Mouse (Mus musculus) ZHBTc4 (cell line): ENCODE measurements around the gene Plk3.
"Not testable (repeated sequence)": the region's sequence is repeated elsewhere in the genome, so short reads cannot be mapped to it uniquely, and the experiment has no call there.

Experiments
- DNase-seq: peaks from one replicate; pipeline ENCODE4 v3.0.0-alpha.2; 2011; ENCODE audit warnings: low read depth, low spot score

The Plk3 gene

DNA sequence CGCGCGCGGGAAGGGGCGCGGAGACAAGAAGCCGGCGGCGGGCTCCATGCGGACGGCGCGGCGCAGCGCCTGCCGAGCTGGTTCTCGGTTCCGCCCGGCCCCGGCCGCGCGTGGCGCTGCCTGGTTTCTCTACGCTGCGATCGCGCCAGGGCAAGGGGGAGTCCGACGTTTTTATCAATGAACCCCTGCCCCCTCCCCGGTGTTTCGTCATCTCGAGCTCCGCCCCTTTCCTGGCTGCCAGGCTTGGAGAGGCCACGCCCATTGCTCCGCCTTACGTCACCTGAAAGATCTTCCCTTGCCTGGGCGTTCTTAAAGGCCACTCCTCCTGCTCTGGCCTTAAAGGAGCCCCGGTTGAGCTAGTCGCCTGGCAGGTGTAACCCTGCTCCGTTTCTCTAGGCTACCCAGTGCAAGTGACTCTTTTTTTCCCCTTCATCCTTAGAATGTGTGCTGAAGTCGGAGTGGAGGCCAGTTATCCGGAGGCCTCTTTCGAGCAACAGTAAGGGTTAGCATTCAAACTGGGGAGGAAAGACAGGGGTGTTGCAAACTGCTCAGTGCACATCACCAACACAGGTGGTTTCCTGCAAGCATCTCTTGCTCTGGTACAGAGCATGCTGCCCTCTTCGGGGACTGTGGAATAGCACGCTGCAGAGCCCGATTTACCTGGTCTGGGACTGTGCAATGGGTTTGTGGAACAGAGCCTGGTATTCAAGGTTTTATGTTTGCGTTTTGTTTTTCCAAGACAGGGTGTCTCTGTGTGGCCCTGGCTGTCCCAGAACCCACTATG, at the start of gene Plk3:
TSS of gene Plk3 (minus strand) at position 147 of the 784 bp plus-strand sequence.
- DNase-seq, result peak; percentile 98

DNA sequence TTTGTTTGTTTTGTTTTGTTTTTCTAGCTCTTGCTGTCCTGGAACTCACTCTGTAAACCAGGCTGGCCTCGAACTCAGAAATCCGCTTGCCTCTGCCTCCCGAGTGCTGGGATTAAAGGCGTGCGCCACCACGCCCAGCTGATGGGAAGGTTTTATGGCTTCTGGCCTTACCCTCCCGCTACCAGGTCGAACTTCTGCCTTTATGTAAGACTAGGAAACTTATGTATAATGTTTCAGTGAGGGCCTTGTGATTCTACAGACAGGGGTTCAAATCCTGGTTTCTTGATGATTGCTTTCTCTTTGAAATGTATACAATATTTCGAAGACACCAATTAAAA, 49.0 kb upstream of the Plk3 start:
- DNase-seq, result not testable (repeated sequence)

DNA sequence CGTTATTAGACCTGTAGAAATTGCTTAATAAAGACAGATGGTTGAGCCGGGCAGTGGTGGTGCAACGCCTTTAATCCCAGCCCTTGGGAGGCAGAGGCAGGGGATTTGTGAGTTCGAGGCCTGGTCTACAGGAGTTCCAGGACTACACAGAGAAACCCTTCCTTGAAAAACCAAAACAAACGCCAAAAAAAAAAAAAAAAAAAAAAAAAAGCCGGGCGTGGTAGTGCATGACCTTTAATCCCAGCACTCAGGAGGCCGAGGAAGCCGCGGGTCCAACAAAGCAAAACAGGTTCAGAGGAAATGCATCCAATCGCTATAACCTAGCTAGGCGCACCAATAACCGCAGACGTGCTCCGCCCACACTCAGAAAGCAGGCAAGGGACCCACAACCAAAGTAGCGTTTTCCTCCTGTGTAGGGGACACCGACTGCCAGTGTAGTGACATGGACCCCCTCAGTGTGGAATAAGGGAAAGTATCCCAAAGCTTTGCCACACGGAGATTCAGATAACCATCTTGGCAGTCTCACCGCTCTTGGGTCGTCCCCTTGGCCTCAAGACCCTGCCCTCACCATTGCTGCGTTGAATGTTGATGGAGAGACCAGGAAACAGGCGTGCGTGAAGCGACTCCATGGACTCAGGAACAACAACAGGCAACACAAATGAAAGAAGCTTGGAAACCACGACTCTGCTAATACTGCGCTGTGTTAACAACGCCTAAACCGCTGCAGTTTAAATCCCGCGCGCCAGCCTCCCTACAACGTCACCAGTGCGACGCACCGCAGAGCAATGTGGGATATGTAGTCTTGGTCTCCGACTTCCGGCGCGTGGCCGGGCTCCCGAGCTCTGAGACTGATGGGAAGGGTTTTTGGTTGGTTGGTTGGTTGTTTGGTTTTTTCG, 48.3 kb upstream of the Plk3 start, which contains the start of gene Kif2c:
TSS of gene Kif2c (minus strand) at position 777 of the 896 bp plus-strand sequence.
- DNase-seq, result peak; percentile 95

DNA sequence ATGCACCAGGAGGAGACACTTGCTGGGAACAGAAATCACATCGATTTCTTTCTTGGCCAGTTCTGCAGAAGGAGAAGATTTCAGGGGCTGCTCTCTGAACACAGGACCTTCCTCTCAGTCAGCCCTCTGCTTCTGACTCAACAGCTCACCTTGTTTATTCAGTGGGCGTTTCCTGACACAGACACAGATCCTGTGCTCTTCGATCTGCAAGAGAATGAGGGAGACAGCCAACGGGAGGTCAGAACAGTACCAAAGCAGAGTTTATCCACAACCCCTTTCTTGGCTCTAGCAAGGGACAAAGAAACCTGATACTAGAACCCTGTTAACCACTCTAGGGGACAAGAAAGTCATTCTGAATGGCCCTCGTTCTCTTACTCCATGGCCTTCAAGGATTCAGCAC, 36.2 kb upstream of the Plk3 start:
- peak; percentile 81 for DNase-seq

DNA sequence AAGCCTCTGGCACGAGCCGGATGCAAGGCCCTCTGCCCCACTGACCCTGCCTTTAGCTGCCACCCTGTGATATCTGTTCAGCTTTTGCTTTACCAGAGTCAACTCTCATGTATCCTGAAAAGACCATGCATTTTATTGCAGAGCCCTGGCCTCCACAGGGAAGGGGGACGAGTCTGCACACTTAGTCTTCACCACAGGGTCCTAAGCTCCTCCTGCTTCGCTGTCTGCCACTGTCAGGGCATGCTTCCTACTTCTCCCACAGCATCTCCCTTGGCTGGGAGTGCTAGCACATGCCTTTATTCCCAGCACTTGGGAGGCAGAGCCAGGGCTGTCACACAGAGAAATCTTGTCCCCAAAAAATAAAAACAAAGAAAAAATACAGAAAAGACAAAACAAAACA, 27.4 kb upstream of the Plk3 start:
- no peak for DNase-seq

DNA sequence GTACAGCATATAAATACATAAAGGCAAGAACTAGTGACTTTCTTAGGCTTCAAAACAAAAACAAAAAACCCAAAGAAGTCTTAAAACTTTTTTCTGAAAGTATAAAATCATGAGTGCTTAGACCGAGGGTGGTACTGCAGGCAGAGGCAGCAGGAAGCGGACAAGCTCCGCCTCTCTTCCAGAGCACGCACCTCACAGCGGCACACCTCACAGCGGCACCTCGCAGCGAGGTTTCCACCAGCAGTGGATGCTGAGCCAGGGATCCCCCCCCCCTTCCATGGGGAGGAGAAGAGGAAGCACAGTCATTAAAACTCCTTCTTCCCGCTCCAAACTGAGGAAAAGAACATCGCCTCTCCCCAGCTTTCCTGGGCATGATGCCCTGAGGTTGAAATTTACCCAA, 25.9 kb upstream of the Plk3 start:
- peak; percentile 65 for DNase-seq

DNA sequence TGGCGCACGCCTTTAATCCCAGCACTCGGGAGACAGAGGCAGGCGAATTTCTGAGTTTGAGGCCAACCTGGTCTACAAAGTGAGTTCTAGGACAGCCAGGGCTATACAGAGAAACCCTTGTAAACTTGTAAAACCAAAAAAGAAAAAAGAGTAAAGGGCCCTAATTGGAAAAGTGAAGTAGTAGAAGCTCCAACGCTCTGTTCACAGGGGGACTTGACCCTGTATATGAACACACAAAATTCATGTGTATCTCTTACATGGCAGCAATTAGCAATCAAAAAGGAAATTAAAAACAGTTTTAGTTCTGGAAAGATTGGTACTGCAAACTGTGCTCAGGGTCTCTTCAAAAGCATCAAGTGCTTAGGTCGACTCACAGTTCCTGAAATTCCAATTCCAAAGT, 22.6 kb upstream of the Plk3 start:
- no peak for DNase-seq

DNA sequence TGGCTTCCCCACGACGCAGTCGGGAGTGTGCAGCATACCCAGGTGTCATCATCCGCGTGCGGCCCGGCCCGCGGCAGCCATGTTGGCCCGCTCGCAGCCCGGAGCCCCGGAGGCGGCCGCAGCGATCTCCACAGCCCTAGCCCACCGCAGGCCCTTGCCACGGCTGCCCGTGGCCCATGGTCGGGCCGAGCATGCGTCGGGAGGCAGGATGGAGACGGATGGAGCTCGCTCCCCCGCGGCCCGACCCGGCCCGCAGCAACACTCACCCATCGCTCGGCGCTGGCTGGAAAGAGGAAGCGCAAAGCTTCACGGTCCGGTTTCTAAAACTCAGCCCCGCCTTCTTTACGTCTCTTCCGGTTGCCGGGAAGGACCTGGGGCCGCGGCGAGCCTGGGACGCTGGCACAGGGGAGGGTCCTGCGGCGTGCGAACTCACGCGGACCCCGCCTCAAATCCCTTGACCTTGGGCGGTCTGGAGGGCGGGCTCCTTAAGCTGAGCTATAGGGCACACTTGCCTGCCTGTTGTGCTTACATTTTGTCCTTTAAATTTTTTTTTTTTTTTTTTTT, 22.1 kb upstream of the Plk3 start, which contains the start of gene Rps8:
TSS of gene Rps8 (minus strand) at position 452 of the 564 bp plus-strand sequence.
- DNase-seq, result peak; percentile 97

DNA sequence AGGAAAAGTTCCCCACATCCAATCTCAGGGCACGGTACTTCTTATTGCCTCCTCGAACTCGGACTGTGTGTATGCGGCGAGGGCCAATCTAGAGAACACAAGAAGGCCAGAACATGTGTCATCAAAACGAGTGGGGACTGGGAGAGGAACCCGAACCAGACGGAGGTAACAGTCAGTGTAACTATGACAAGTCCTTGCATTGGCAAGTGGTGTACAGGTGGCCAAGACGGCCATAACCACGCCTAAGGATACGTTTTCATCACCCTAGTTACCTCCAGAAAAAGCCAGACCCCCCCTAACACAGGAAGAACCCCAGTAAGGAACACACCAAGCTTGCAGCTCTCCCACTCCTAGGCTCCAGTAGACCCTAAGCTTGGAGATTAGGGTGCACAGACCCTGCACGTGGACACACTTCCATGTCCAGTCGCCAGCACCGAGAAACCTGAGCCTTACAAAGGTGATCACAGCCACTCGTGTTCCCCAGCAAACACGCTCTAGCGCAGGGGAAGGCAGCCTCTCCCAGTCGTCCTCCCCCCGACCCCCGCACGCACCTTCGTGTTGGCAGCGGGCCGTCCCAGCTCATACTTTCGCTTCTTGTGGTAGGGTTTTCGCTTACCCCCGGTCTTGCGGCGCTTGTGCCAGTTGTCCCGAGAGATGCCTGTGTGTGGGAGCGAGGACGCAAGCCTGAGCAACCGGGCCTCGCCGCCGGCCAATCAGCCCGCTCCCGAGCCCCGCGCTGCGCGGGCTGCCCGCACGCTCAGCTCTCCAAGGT, 21.4 kb upstream of the Plk3 start:
- peak; percentile 37 for DNase-seq

DNA sequence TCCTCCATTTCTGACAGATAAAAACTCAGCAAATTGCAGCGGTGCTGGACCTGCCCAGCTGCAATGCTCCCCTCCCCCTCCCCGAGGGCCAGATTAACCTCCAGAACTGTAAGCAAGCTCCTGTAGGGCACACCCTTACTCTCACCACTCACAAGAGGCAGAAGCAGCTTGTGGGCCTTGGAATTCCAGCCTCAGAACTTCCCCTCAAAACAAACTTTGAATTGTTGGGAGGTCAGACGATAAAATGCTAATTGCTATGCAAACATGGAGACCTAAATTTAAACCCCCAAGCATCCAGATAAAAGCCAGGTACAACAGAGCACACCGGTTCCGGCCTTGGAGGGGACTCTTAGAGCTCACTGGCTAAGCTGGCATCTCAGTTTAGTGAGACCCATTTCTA, 19.0 kb upstream of the Plk3 start:
- peak; percentile 87 for DNase-seq

DNA sequence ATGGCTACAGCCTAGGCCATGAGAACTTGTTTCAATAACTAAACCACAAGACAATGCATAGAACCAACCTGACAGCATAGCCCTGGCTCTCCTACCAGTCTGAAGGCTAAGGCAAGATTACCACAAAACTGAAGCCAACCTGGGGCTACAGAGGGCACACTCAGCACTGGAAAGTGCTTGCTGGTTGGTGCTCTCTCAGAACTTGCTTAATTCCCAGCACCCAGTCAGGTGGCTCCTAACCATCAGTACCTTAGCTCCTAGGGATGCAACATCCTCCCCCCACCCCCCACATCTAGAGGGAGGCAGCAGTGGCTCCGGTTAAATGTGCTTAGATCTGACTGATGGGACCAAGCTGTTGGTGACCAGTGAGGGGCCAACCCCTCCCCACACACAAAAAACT, 17.7 kb upstream of the Plk3 start:
- peak; percentile 57 for DNase-seq

DNA sequence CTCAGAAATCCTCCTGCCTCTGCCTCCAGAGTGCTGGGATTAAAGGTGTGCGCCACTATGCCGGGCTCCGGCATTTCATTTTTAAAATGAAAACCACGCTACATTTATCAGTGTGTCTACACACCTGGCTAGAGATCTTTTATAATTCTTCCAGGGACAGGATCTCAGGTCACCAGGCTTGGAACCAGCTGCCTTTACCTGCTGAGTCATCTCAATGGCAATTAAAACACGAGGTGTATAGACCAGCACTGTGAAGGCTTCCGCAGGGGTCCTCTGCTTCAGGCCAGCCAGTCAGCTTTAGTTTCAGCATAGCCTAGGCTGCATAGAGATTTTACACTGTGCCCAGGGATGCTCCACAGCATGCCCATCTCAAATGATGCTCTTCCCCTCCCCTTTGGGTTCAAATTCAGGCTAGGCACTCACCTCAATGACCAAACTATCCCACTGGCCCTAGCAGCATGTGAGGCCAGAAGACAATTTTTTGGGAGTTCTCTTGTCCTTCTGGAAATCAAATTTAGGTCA, 16.5 kb upstream of the Plk3 start:
- DNase-seq, result no peak

DNA sequence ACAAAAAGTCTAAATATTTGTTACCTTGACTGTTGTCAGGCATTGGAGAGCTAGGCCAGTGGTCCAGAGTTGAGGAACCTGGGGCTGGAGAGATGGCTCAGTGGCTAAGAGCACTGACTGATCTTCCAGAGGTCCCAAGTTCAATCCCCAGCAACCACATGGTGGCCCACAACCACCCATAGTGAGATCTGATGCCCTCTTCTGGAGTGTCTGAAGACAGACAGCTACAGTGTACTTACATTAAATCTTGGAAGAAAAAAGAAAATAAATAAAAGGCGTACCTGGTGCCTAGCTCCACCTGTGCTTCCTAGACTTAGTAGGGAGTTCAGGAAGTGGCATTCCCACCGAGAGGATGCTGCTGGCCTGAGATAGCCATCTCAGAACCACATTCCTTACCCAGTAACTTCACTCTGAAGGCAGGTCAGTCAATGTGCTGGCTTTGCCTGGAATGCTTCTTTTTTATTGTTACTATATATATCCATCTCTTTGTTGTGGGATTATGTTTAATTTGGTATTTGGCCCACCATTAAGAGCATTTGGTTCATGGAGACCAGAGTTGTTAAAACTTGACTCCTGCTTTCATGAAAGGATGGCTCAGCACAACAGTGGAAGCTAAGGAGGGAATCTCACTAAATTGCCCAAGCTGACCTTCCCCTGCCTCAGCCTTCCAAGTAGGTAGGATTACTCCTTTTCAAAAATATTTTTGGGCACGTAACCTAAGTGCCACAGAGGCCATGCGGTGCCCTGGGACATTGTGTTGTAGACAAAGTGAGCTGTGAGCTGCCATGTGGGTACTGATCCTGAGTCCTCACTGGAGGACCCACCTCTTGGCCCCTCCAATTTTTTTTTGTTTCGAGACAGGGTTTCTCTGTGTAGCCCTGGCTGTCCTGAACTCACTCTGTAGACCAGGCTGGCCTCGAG, 15.8 kb upstream of the Plk3 start:
- peak; percentile 59 for DNase-seq

DNA sequence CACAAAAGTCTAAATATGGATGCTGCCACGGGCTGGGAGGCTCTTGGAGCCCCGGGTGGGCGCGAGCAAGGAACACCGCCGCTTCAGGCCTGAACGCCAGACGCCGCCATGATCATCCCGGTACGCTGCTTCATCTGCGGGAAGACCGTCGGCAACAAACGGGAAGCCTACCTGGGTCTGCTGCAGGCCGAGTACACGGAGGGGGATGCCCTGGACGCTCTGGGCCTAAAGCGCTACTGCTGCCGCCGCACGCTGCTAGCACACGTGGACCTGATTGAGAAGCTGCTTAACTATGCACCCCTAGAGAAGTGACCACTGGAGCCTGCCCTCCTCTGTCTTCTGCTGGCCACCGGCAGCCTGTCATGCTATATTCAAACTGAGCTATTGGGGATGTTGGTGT, 15.1 kb upstream of the Plk3 start:
- DNase-seq, result peak; percentile 54

DNA sequence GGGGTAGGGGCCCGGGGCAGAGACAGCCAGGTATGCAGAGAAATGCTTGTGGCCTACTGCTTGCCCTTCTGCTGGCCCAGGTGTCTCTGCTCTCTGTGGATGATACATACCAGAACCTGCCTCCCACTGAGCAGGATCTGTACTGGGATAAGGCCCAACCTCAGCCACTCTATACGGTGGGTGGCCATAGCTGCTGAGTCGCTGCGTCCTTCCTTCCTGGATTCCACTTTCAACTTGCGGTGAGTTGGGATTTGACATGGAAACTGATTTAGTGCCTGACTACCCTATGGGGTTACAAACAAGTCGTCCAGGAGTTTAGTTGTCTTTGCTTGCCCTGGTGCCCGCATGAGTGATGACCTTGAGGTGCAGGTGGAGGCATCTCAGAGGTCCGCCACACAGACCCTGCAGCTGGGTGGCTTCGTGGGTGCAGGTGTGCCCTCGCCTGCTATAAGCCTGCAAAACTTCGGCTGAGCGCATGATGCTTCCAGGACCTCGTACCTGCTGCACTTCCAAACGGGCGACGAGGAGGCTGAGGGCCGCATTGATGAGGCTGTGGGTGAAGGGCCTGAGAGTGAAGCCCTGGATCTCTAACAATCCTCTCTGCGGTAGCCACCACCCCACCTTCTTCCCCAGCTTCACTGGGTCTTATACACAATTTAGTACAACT, 14.4 kb upstream of the Plk3 start:
- DNase-seq, result peak; percentile 63

DNA sequence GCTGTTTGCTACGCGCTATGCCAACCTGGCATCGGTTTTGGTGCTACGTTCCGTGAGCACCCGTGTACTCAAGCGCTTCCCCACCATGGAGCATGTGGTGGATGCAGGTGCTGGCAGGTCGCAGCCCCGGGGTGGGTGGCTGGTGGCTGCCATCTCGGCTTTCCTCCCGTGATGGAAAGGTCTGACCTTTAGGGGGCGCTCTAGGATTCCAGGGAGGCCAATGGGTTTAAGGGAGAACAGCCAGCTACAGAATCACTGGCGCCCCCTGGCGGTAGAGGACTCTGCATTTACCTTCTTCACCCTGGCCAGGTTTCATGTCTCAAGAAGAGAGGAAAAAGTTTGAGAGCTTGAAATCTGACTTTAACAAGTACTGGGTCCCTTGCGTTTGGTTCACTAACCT, 12.4 kb upstream of the Plk3 start:
- DNase-seq, result peak; percentile 97

DNA sequence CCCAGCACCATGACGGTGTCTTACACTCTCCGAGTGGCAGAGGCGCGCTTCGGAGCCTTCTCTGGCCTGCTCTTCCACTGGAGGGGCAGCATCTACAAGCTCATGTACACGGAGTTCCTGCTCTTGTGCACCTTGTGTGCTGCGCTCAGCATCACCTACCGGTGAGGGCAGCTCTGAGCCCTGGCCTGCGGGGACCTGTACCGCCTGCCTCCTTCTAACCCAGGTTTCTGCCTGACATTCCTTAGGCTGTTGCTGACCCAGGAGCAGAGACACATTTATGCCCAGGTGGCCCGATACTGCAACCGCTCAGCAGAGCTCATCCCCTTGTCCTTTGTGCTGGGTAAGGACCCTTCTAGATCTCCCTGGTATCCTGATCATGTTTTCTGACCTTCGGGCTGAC, 11.5 kb upstream of the Plk3 start:
- DNase-seq, result peak; percentile 64

DNA sequence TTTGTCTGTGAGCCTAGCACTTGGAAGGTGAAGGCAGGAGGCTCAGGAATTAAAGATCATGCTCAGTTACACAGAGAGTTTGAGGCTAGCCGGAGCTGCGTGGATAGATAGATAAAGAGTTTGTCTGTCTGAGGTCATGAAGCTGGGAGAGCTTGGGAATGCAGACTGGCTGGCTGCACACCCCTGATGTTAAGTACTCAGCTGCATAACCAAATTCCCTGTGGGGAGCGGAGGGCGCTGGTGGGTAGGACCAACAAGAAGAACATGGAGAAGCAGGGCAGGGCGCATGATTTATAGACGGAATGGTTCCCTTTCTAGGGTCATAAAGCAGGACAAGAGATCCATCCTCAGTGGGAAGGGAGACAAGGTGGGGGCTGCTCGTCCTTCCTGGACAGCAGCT, 9.3 kb upstream of the Plk3 start:
- DNase-seq, result peak; percentile 69

DNA sequence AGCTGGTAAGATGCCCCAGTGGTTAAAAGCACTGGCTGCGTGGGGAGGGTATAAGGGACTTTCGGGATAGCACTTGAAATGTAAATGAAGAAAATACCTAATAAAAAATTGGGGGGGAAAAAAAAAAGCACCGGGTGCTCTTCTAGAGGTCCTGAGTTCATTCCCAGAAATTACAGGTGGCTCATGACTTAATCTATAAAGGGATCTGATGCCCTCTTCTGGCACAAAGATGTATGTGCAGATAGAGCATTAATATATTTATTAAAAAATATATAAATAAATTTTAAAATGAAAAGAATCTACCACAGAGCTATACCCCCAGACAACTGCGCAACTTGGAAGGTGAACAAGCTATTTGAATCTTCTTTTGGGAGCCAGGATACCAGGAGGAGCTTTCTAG, 6.8 kb upstream of the Plk3 start:
- no peak for DNase-seq

DNA sequence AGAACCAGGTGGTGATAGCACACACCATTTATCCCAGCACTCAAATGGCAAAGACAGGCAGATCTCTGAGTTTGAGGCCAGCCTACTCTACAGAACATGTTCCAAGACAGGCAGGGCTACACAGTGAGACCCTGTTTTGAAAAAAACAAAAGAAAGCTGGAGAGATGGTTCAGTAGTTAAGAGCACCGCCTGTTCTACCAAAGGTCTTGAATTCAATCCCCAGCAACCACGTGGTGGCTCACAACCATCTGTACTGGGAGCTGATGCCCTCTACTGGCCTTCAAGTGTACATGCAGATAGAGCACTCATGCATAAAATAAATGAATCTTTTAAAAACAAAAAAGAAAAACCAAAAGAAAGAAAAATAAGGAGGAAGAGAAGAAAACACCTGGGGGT, 5.5 kb upstream of the Plk3 start:
- DNase-seq, result peak; percentile 90
